Mouse (Mus musculus) hindbrain, embryonic 16.5 days (tissue): ENCODE data around the gene Trpm8. TPM values are rescaled to one million over a fixed set of nuclear protein-coding genes. Genes with fewer than 3 reads are reported as not detected.

Experiments
- ATAC-seq: fragments of 200-750 bp; cut with Nextera tagmentation; 2 replicates; pipeline ENCODE4 v1.8.0; 2017; ENCODE audit warnings: moderate TSS enrichment, moderate library complexity
- H3K27ac ChIP-seq: fragments of 300-500 bp; sonication (generic); 2 replicates; pipeline ENCODE4 v1.5.1; 2014; ENCODE audit warnings: low read depth, mild to moderate bottlenecking, control low read depth, low read length, moderate library complexity
- H3K27me3 ChIP-seq: fragments of 300-500 bp; sonication (generic); replicated peaks from 2 replicates; pipeline ENCODE4 v1.6.1; 2014; ENCODE audit warnings: low read length; ENCODE audit not compliant: control insufficient read depth, insufficient read depth
- H3K36me3 ChIP-seq: fragments of 300-500 bp; sonication (generic); 2 replicates; pipeline ENCODE4 v1.6.1; 2014; ENCODE audit warnings: mild to moderate bottlenecking, low read length, moderate library complexity, mixed read lengths; ENCODE audit not compliant: control insufficient read depth, insufficient read depth
- H3K4me1 ChIP-seq: fragments of 300-500 bp; sonication (generic); 2 replicates; pipeline ENCODE4 v1.6.1; 2014; ENCODE audit warnings: low read depth, low read length; ENCODE audit not compliant: control insufficient read depth, insufficient read depth
- H3K4me2 ChIP-seq: fragments of 300-500 bp; sonication (generic); 2 replicates; pipeline ENCODE4 v1.6.1; 2014; ENCODE audit warnings: mild to moderate bottlenecking, low read length, control low read depth, moderate library complexity
- H3K4me3 ChIP-seq: fragments of 300-500 bp; sonication (generic); 2 replicates; pipeline ENCODE4 v1.5.1; 2014; ENCODE audit warnings: mild to moderate bottlenecking, low read length, control low read depth, moderate library complexity
- H3K9ac ChIP-seq: fragments of 300-500 bp; sonication (generic); 2 replicates; pipeline ENCODE4 v1.6.1; 2014; ENCODE audit warnings: low read depth, mild to moderate bottlenecking, control low read depth, low read length, moderate library complexity
- H3K9me3 ChIP-seq: fragments of 300-500 bp; sonication (generic); 2 replicates; pipeline ENCODE4 v1.6.1; 2014; ENCODE audit warnings: mild to moderate bottlenecking, low read length, moderate library complexity; ENCODE audit not compliant: control insufficient read depth
- WGBS: fragments of 180-500 bp; shearing (Covaris S2); extraction: QIAGEN DNeasy Blood & Tissue Kit; methylation state at CpG from one replicate; pipeline ENCODE4 v1.1.7; 2014; 5-methylcytosine and 5-hydroxymethylcytosine counted together
- polyA plus RNA-seq: library from polyadenylated mRNA; unstranded; fragments of >200 nt; fragmentation: Nextera tagmentation; extraction: Ambion mirVana; gene quantifications from 2 replicates; pipeline ENCODE4 v1.2.1, GENCODE M21; 2015

The Trpm8 gene
- polyA plus RNA-seq, 1 experiment from 2014 or later = 0.10 TPM

GRCm38 (mm10) chr1:88433096-88433883 lies 155.8 kb downstream of the Trpm8 start:
- ATAC-seq = no peak
- no peaks in the 10 kb centered on the region for H3K9me3 ChIP-seq
- no peak overlapping the region for H3K4me3 ChIP-seq
- no peaks in the 10 kb centered on the region for H3K36me3 ChIP-seq
- H3K27me3 ChIP-seq = no peaks in the 10 kb centered on the region
- H3K4me2 ChIP-seq = no peak overlapping the region
- no peak overlapping the region for H3K9ac ChIP-seq
- WGBS = 74% methylated on average over 6 of the region's 6 CpGs
- H3K27ac ChIP-seq = no peak overlapping the region
- no peaks in the 10 kb centered on the region for H3K4me1 ChIP-seq

DNA sequence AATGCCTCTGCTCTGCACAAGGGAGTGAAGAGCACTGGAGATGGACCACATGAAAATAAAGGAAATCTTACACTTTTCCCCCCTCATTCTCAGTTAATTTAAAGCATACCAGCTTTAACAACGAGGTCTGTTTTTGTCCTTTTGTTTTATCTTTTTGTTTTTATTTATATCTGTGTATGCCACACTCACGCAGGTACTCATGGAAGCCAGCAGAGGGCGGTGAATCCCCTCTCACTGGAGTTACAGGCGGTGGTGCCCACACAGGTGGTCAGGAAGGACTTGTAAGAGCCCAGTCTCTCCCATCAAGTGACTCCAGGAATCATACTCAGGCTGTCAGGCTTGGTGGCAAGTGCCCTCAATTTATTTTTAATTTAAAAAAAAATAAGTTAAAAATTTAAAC lies 156.6 kb downstream of the Trpm8 start:
- no peaks in the 10 kb centered on the region for H3K27me3 ChIP-seq
- no peaks in the 10 kb centered on the region for H3K4me1 ChIP-seq
- no peaks in the 10 kb centered on the region for H3K36me3 ChIP-seq
- ATAC-seq = no peak
- no peak overlapping the region for H3K4me3 ChIP-seq
- H3K27ac ChIP-seq = no peak overlapping the region
- no peak overlapping the region for H3K4me2 ChIP-seq
- no peak overlapping the region for H3K9ac ChIP-seq
- H3K9me3 ChIP-seq = no peaks in the 10 kb centered on the region
- 69% methylated on average over 4 of the region's 4 CpGs for WGBS

DNA sequence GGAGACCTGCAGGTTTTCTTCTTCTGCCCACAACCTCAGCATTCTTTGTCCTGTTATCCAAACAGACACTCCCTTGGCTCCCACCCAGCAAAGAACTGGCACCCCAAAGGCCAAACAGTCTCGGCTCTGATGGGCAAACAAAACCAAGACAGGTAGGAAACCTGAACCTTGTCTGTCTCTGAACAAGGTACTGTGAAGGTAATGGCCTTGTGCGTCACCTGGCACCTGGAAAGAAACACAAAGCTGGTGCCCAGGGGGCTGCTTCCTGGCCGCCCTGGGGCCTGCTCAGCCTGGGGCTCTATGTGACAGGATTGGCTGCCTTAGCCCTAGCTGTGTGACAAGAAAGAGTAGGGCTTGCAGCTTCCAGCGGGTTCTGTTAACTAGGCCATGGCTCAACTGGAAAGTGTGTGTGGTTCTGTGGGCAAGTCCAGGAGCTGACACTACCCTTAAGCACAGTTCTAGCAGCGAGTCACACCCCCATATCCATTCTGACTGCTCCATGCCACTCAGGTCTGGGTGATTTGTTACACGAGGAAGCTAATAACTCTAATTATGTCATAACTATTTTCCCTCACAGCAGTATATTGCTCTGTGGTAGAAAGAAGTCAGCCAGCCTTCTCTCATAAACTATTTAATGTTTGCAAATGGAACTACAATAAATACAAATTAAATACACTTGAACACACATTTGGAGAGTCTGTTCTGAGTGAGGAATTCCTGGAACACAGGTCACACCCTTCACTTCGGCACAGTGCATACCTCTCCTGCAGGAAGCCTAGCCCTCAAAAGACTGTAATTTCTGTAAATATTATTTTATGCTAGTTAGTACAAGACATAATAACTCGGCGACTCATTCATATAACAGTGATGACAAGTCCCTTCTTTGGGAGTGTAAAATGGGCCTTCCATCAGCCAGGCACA lies 160.0 kb downstream of the Trpm8 start:
- ATAC-seq = no peak
- Histone ChIP-seq H3K4me1 (no peaks in the 10 kb centered on the region), H3K27ac (no peak overlapping the region), H3K4me2 (no peak overlapping the region), H3K36me3 (no peaks in the 10 kb centered on the region), H3K9me3 (no peaks in the 10 kb centered on the region), H3K27me3 (no peaks in the 10 kb centered on the region), H3K4me3 (no peak overlapping the region), H3K9ac (no peak overlapping the region)
- WGBS = 70% methylated on average over 9 of the region's 9 CpGs

Other genes starting within 250 kb of the Trpm8 start
- not detected in 2 replicates for gene Ugt1a10, start 222.3 kb upstream of the Trpm8 start, polyA plus RNA-seq
- gene Ugt1a9, start 206.9 kb upstream of the Trpm8 start, polyA plus RNA-seq = not detected in 2 replicates
- gene Ugt1a8, start 189.8 kb upstream of the Trpm8 start, polyA plus RNA-seq = not detected in 2 replicates
- 1.7 and 1.9 TPM in 2 replicates for gene Ugt1a7c, start 182.6 kb upstream of the Trpm8 start, polyA plus RNA-seq
- gene Ugt1a6b, start 174.4 kb upstream of the Trpm8 start, polyA plus RNA-seq = 3.4 and 4.0 TPM in 2 replicates
- 3.6 and 5.6 TPM in 2 replicates for gene Ugt1a6a, start 142.9 kb upstream of the Trpm8 start, polyA plus RNA-seq
- gene Ugt1a5, start 111.6 kb upstream of the Trpm8 start, polyA plus RNA-seq = not detected in 2 replicates
- 0.07 TPM in 1 of 2 replicates, not detected in the other for gene Ugt1a2, start 77.1 kb upstream of the Trpm8 start, polyA plus RNA-seq
- gene Dnajb3, start 71.9 kb upstream of the Trpm8 start, polyA plus RNA-seq = 11.6 and 12.1 TPM in 2 replicates
- not detected in 2 replicates for gene Ugt1a1, start 65.7 kb upstream of the Trpm8 start, polyA plus RNA-seq
- gene Mroh2a, start 50.7 kb upstream of the Trpm8 start, polyA plus RNA-seq = 0.45 and 0.54 TPM in 2 replicates
- 66.4 and 80.3 TPM in 2 replicates for gene Hjurp, start within 50 bp of the Trpm8 start, polyA plus RNA-seq
- 0.28 TPM in 1 of 2 replicates, not detected in the other for gene Spp2, start 129.3 kb downstream of the Trpm8 start, polyA plus RNA-seq
- gene Glrp1, start 232.4 kb downstream of the Trpm8 start, polyA plus RNA-seq = not detected in 2 replicates